Mouse (Mus musculus): ENCODE data around the gene Lzts3.

DNA sequence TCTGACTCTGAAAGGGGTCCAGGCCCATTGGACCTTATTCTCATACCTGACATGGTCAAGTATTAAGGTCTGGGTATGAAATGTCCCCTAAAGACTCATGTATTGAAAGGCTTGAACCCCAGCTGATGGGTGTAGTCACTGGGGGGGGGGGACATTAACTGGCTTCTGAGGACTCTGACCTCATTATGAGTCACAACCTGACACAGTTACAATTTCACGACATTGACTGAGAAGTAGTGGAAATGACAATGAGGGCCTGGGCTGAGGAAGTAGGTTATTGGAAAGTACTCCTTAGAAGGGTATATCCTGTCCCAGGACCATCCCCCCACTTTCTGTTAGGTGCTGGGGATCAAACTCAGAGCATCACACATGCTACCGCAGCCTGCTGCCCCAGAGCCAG, 46.4 kb upstream of the Lzts3 start:
- TF ChIP-seq POLR2A (IDR thresholded peaks at IDR 0.05; ENCODE audit: borderline replicate concordance, extremely low read depth, low read depth, low read length) (no peak), CTCF (IDR thresholded peaks at IDR 0.05; ENCODE audit: insufficient read depth, low read length) (no peak)
